Mouse (Mus musculus): Measurements from ENCODE around the gene Kras. TPM values are rescaled to one million over a fixed set of nuclear protein-coding genes. Genes with fewer than 3 reads are reported as not detected.

Kras gene
- polyA plus RNA-seq, 1 experiment from 2014 or later, result 79.8 TPM

- Histone ChIP-seq H3K4me2 (ENCODE audit: low read length) (no peak overlapping the region), H3K4me1 (replicated peaks; ENCODE audit: control insufficient read depth, insufficient read depth, low read length) (peaks cover 8% of the 10 kb centered on the region), H3K9ac (ENCODE audit: low read length) (no peak overlapping the region), H3K9me3 (ENCODE audit: control insufficient read depth, low read length) (no peaks in the 10 kb centered on the region), H3K36me3 (ENCODE audit: control insufficient read depth, insufficient read depth, low read length) (no peaks in the 10 kb centered on the region), H3K4me3 (ENCODE audit: low read depth, low read length) (no peak overlapping the region), H3K27me3 (replicated peaks; ENCODE audit: control insufficient read depth, insufficient read depth, low read length) (no peaks in the 10 kb centered on the region), H3K27ac (ENCODE audit: low read depth) (no peak overlapping the region)
- no peak for ATAC-seq (replicated peaks; ENCODE audit: low FRiP score, low TSS enrichment, low read depth)
- 80% methylated on average over 9 of the region's 9 CpGs for WGBS
- DNase-seq (ENCODE audit: low spot score), result no peak
Measured at GRCm38 (mm10) chr6:145277138-145277763, 27.2 kb upstream of the Kras start.

- WGBS, result 3% methylated on average over 17 of the region's 17 CpGs
- H3K36me3 ChIP-seq (ENCODE audit: control insufficient read depth, insufficient read depth, low read length), result no peaks in the 10 kb centered on the region
Measured at GRCm38 (mm10) chr6:145276265-145276780, 26.3 kb upstream of the Kras start.

DNA sequence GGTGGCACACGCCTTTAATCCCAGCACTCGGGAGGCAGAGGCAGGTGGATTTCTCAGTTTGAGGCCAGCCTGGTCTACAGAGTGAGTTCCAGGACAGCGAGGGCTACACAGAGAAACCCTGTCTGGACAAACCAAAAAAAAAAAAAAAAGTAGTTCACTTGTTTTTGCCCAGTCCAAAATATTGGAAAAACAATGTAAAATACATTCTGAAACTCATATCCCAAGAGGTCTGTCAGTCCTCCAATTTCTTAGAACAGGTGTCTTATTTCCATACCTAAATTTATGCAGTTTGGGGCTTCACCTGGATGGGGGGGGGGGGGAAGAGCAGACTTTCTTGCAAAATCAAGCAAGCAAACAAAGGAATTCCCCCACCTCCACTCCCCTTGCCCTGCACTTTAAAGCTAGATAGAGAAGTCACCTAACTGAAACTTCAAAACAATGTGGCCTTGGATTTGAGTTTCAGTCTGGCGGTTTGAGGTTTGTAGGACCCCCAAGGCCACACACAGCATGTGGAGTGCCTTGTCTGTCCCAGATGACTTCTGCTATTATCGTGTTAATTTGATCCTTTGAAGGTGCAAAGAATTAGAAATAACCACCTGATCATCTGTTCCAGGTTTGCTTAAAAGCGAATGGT, 25.7 kb upstream of the Kras start:
- Histone ChIP-seq H3K4me3 (ENCODE audit: low read depth, low read length) (no peak overlapping the region), H3K27me3 (replicated peaks; ENCODE audit: control insufficient read depth, insufficient read depth, low read length) (no peaks in the 10 kb centered on the region), H3K36me3 (ENCODE audit: control insufficient read depth, insufficient read depth, low read length) (no peaks in the 10 kb centered on the region), H3K9me3 (ENCODE audit: control insufficient read depth, low read length) (no peaks in the 10 kb centered on the region), H3K4me2 (ENCODE audit: low read length) (peak overlapping the region; percentile 43), H3K27ac (ENCODE audit: low read depth) (no peak overlapping the region), H3K9ac (ENCODE audit: low read length) (no peak overlapping the region), H3K4me1 (replicated peaks; ENCODE audit: control insufficient read depth, insufficient read depth, low read length) (peaks cover 8% of the 10 kb centered on the region)
- WGBS, result 55% methylated on average over 6 of the region's 6 CpGs
- ATAC-seq (replicated peaks; ENCODE audit: low FRiP score, low TSS enrichment, low read depth), result no peak
- no peak for DNase-seq (ENCODE audit: low spot score)

More at GRCm38 (mm10) chr6:145276265-145276780, 26.3 kb upstream of the Kras start:
- Histone ChIP-seq H3K4me3 (ENCODE audit: low read depth, low read length) (peak overlapping the region; percentile 12; the same call in 1 of the 2 replicates), H3K4me1 (replicated peaks; ENCODE audit: control insufficient read depth, insufficient read depth, low read length) (peaks cover 8% of the 10 kb centered on the region), H3K4me2 (ENCODE audit: low read length) (peak overlapping the region; percentile 43), H3K27ac (ENCODE audit: low read depth) (no peak overlapping the region), H3K9ac (ENCODE audit: low read length) (no peak overlapping the region), H3K9me3 (ENCODE audit: control insufficient read depth, low read length) (no peaks in the 10 kb centered on the region), H3K27me3 (replicated peaks; ENCODE audit: control insufficient read depth, insufficient read depth, low read length) (no peaks in the 10 kb centered on the region)
- DNase-seq (ENCODE audit: low spot score), result peak; percentile 85
- ATAC-seq (replicated peaks; ENCODE audit: low FRiP score, low TSS enrichment, low read depth), result peak; percentile 61

DNA sequence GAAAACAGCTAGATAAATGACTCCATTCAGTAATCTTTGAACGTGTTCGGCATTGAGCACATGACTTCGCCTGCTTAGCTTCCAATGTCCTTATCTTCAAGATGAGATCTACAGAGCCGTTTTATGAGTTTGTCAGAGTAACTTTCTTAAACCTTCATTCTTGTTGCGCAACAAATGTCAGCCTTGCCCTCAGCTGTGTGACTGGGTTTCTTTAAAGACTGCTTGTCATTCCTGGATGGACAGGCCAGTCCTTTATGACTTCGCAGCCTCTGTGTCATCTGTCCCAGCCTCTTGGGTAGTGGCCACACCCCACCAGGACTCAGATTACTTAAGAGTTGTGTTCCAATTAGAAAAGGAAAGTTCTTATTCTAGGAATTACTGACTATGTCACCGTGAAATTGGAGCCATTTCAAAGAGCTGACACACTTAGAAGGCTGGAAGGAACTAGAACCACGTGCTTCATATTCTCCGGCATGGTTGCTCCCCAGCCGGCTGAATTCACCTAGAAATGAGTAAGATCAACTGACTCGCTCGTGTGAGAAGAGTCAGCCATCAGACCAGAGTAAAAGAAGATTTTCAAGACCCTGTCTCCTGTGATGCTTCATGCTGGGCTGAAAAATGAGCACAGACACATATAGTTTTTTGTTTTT, 24.1 kb upstream of the Kras start:
- 69% methylated on average over 12 of the region's 12 CpGs for WGBS
- DNase-seq (ENCODE audit: low spot score), result no peak
- Histone ChIP-seq H3K4me2 (ENCODE audit: low read length) (no peak overlapping the region), H3K9ac (ENCODE audit: low read length) (no peak overlapping the region), H3K36me3 (ENCODE audit: control insufficient read depth, insufficient read depth, low read length) (no peaks in the 10 kb centered on the region), H3K27me3 (replicated peaks; ENCODE audit: control insufficient read depth, insufficient read depth, low read length) (no peaks in the 10 kb centered on the region), H3K9me3 (ENCODE audit: control insufficient read depth, low read length) (no peaks in the 10 kb centered on the region), H3K27ac (ENCODE audit: low read depth) (no peak overlapping the region), H3K4me3 (ENCODE audit: low read depth, low read length) (no peak overlapping the region), H3K4me1 (replicated peaks; ENCODE audit: control insufficient read depth, insufficient read depth, low read length) (peaks cover 8% of the 10 kb centered on the region)
- ATAC-seq (replicated peaks; ENCODE audit: low FRiP score, low TSS enrichment, low read depth), result no peak

DNA sequence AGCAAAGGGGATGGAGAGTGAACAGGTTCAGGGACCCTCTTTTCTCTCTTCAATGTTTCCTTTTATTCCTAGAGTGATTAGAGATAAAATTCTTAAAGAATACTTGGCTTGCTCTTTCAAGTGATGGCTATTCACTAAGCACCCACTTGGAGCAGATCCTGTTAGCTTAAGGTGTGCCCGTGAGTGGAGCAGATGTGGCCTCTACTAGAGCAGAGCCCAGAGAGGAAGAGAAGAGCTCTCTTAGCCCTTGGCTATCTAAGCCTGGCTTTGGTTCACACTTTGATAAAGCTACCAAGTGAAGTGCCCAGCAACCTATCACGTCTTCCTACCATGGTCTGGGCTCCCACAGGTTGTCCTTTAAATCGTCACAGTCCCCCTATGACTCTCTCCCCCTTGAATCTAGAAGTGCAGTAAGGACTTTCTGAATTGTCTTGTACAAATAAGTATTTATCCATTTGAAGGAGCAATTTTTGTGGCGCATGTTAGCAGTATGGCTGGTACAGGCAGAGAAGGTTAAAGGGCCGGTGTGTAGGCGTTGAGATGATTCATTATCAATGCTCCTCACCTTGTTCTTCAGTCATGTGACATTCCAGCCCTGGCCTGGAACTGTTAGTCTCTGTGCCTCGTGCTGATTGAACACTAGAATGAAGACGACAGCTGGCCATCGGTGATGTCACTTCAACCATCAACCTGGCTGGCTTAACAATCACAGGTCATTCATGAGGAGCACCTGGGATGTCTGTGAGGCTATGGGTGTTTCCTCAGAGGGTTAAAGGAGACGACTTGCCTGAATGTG, 22.3 kb upstream of the Kras start:
- Histone ChIP-seq H3K27me3 (replicated peaks; ENCODE audit: control insufficient read depth, insufficient read depth, low read length) (no peaks in the 10 kb centered on the region), H3K9me3 (ENCODE audit: control insufficient read depth, low read length) (no peaks in the 10 kb centered on the region), H3K4me1 (replicated peaks; ENCODE audit: control insufficient read depth, insufficient read depth, low read length) (peaks cover 8% of the 10 kb centered on the region), H3K27ac (ENCODE audit: low read depth) (no peak overlapping the region), H3K4me2 (ENCODE audit: low read length) (no peak overlapping the region), H3K9ac (ENCODE audit: low read length) (no peak overlapping the region), H3K4me3 (ENCODE audit: low read depth, low read length) (no peak overlapping the region), H3K36me3 (ENCODE audit: control insufficient read depth, insufficient read depth, low read length) (no peaks in the 10 kb centered on the region)
- 83% methylated on average over 10 of the region's 10 CpGs for WGBS
- ATAC-seq (replicated peaks; ENCODE audit: low FRiP score, low TSS enrichment, low read depth) (no peak), DNase-seq (ENCODE audit: low spot score) (no peak)

DNA sequence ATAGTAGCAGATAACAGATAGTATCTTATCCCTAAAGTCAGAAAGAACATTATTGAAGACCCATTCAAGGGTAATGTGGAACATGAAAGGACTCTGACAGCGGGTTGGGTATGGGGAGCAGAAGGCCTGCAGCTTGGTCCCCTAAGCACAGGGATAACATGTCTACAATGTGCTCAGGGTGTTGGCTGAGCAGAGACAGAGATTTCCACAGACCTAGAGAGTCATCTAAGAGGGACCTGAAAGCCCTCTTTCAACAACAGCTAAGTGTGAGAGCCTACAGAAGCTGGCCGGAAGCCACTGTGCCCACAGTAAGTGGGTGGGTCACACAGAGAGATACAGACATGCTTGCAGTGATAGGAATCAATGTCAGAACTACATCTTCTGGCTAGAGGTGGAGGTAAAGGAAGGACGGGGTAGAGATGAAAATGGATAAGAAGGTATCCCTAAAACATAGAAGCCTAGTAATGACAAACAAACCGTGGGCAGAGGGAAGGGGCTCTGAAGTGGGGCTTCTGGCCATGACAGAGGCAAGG, 19.3 kb upstream of the Kras start:
- WGBS, result 87% methylated on average over 4 of the region's 4 CpGs
- ATAC-seq (replicated peaks; ENCODE audit: low FRiP score, low TSS enrichment, low read depth), result no peak
- no peaks in the 10 kb centered on the region for H3K36me3 ChIP-seq (ENCODE audit: control insufficient read depth, insufficient read depth, low read length)

DNA sequence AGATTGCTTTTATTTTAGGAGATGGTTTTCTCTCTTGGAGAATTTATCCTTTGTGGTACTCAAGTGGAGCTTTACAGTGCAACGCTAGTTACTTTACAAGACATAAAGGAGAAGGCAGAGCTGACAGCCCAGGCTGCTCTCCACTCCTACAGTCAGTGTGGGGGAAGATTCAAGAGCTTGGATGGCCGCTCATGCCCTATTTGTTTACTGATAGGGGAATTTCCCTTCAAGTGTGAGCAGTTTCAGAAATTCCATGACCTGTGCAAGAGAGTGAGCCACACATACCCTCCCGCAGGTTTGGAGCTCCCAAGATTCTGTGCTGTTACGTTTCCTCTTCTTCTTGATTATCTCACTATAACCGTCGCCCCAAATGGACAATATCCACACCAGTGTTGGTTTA, 17.7 kb upstream of the Kras start:
- Histone ChIP-seq H3K4me3 (ENCODE audit: low read depth, low read length) (no peak overlapping the region), H3K9me3 (ENCODE audit: control insufficient read depth, low read length) (no peaks in the 10 kb centered on the region), H3K4me1 (replicated peaks; ENCODE audit: control insufficient read depth, insufficient read depth, low read length) (no peaks in the 10 kb centered on the region), H3K36me3 (ENCODE audit: control insufficient read depth, insufficient read depth, low read length) (no peaks in the 10 kb centered on the region), H3K9ac (ENCODE audit: low read length) (no peak overlapping the region), H3K27ac (ENCODE audit: low read depth) (no peak overlapping the region), H3K4me2 (ENCODE audit: low read length) (no peak overlapping the region), H3K27me3 (replicated peaks; ENCODE audit: control insufficient read depth, insufficient read depth, low read length) (no peaks in the 10 kb centered on the region)
- no peak for ATAC-seq (replicated peaks; ENCODE audit: low FRiP score, low TSS enrichment, low read depth)
- DNase-seq (ENCODE audit: low spot score), result no peak
- WGBS, result 68% methylated on average over 6 of the region's 6 CpGs

More for the DNA sequence above, 19.3 kb upstream of the Kras start:
- Histone ChIP-seq H3K9me3 (ENCODE audit: control insufficient read depth, low read length) (no peaks in the 10 kb centered on the region), H3K27ac (ENCODE audit: low read depth) (no peak overlapping the region), H3K27me3 (replicated peaks; ENCODE audit: control insufficient read depth, insufficient read depth, low read length) (no peaks in the 10 kb centered on the region), H3K4me2 (ENCODE audit: low read length) (no peak overlapping the region), H3K4me1 (replicated peaks; ENCODE audit: control insufficient read depth, insufficient read depth, low read length) (no peaks in the 10 kb centered on the region), H3K9ac (ENCODE audit: low read length) (no peak overlapping the region), H3K4me3 (ENCODE audit: low read depth, low read length) (no peak overlapping the region)
- DNase-seq (ENCODE audit: low spot score), result no peak

DNA sequence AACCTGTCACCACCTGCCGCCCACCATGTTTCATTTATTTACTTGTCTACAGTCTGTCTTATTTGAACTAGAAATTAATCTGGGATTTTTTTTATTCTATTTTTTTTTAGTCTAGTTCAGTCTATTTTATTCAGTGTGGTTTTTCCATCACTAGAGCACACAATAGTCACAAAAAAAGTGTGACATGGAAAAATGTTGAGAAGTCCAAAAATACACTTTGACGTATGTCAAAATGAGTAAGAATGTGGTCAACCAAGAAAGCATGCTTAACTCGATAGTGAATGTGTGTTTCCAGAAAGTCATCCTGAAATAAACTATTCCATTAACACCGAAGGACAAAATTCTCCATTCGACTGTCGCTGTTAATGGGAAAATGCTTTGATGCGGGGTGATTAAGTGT, 12.3 kb upstream of the Kras start:
- Histone ChIP-seq H3K36me3 (ENCODE audit: control insufficient read depth, insufficient read depth, low read length) (no peaks in the 10 kb centered on the region), H3K4me2 (ENCODE audit: low read length) (no peak overlapping the region), H3K27me3 (replicated peaks; ENCODE audit: control insufficient read depth, insufficient read depth, low read length) (no peaks in the 10 kb centered on the region), H3K9ac (ENCODE audit: low read length) (no peak overlapping the region), H3K4me3 (ENCODE audit: low read depth, low read length) (no peak overlapping the region), H3K4me1 (replicated peaks; ENCODE audit: control insufficient read depth, insufficient read depth, low read length) (no peaks in the 10 kb centered on the region), H3K9me3 (ENCODE audit: control insufficient read depth, low read length) (no peaks in the 10 kb centered on the region), H3K27ac (ENCODE audit: low read depth) (no peak overlapping the region)
- DNase-seq (ENCODE audit: low spot score) (no peak), ATAC-seq (replicated peaks; ENCODE audit: low FRiP score, low TSS enrichment, low read depth) (no peak)
- 89% methylated on average over 7 of the region's 7 CpGs for WGBS
